Mouse (Mus musculus) R1 (cell line): ENCODE data around the gene Nphs2.

ENCODE experiments used
- DNase-seq: peaks from one replicate; pipeline ENCODE4 v3.0.0-alpha.2; 2018; ENCODE audit warnings: low read depth, low spot score

The Nphs2 gene

DNA sequence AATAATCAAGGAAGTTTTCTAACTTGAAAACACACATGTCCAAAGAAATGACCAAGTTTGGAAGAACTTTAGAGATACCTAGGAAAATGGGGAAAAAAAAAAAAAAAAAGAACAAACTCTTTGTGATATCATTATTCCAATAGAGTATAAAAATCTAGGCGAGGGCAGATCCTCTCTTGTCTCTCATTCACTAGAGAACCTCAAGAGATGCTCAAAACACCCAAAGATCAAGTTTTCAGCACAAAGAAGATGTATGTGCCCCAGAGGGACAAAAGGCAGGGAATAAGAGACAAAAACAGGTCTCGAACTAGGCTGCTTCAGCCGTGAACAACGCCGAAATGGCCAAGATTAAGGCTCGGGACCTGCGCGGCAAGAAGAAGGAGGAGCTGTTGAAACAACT is 55.2 kb downstream of the Nphs2 start, which contains the start of gene Gm2000:
Gene Gm2000, plus strand, starts transcription at position 301 of the 400 bp plus-strand sequence.
- DNase-seq = no peak
